Comparison of ENCODE assay signal across 8 mouse cellular contexts in genomic region chr17:5934554-5935324, GRCm38 (mm10). TPM values are rescaled to one million over a fixed set of nuclear protein-coding genes. Genes with fewer than 3 reads are reported as not detected.
DNase-seq lines count a peak whose midpoint lies in the region; ATAC-seq lines count a peak whose summit lies in the region.

No protein-coding gene starts in this region.

- peaks cover 20% of the 10 kb centered on the region for H3K36me3 ChIP-seq in liver, embryonic 12.5 days
- H3K36me3 ChIP-seq in stomach, embryonic 14.5 days (ENCODE audit: control insufficient read depth, insufficient read depth, low read length), result peaks cover 3% of the 10 kb centered on the region

- H3K4me2 ChIP-seq in liver, embryonic 12.5 days, result peak overlapping the region; percentile 79
- H3K4me2 ChIP-seq in stomach, embryonic 14.5 days (replicated peaks; ENCODE audit: low read depth, low read length), result peak overlapping the region; percentile 68

- H3K27me3 ChIP-seq in liver, embryonic 12.5 days (replicated peaks), result peaks cover 29% of the 10 kb centered on the region
- H3K27me3 ChIP-seq in stomach, embryonic 14.5 days (ENCODE audit: control insufficient read depth, insufficient read depth, low read length), result no peaks in the 10 kb centered on the region

- H3K9me3 ChIP-seq in liver, embryonic 12.5 days (replicated peaks), result no peaks in the 10 kb centered on the region
- H3K9me3 ChIP-seq in stomach, embryonic 14.5 days (ENCODE audit: control insufficient read depth, low read depth, low read length), result no peaks in the 10 kb centered on the region

- DNase-seq in ovary, adult 18-20 months (ENCODE audit: low spot score), result peak; percentile 71
- DNase-seq in ovary, postnatal 10 days (ENCODE audit: low spot score), result no peak
- peak; percentile 56 to 65 for DNase-seq in cerebellum, postnatal 36 days
- DNase-seq in gastrocnemius, postnatal 14 days, result peak; percentile 80

- peak; percentile 81 for ATAC-seq in inflammation-experienced regulatory T-cells, adult 6 months
- ATAC-seq in liver, embryonic 12.5 days, result peak; percentile 96
- peak; percentile 80 for ATAC-seq in monocyte, adult 5-6 weeks (replicated peaks; ENCODE audit: insufficient number of reproducible peaks, low FRiP score, low TSS enrichment, poor library complexity, severe bottlenecking)
- peak; percentile 90 for ATAC-seq in stomach, embryonic 14.5 days (ENCODE audit: insufficient number of reproducible peaks, insufficient read depth, low FRiP score, low read depth)

- WGBS in liver, embryonic 12.5 days (ENCODE audit: insufficient replicate concordance), result 1% methylated on average over 30 of the region's 30 CpGs
- WGBS in stomach, embryonic 14.5 days, result under 1% methylated on average over 30 of the region's 30 CpGs

- peak overlapping the region; percentile 52 for H3K4me3 ChIP-seq in liver, embryonic 12.5 days
- H3K4me3 ChIP-seq in stomach, embryonic 14.5 days (ENCODE audit: low read depth, low read length), result peak overlapping the region; percentile 33

- intact Hi-C loops in gastrocnemius, postnatal 14 days (cut with DNase I; ENCODE audit: low total_unique reads), result no loop called here

- peaks cover 14% of the 10 kb centered on the region for H3K4me1 ChIP-seq in liver, embryonic 12.5 days
- H3K4me1 ChIP-seq in stomach, embryonic 14.5 days (ENCODE audit: control insufficient read depth, insufficient read depth, low read length), result peaks cover 12% of the 10 kb centered on the region

- no peak overlapping the region for H3K27ac ChIP-seq in liver, embryonic 12.5 days
- peak overlapping the region; percentile 66; the same call in 1 of the 2 replicates for H3K27ac ChIP-seq in stomach, embryonic 14.5 days (ENCODE audit: low read length)

- H3K9ac ChIP-seq in liver, embryonic 12.5 days, result peak overlapping the region; percentile 69
- peak overlapping the region; percentile 30; the same call in 1 of the 2 replicates for H3K9ac ChIP-seq in stomach, embryonic 14.5 days (replicated peaks; ENCODE audit: low read depth, low read length)

RNA-seq across cellular contexts. Expression of gene Synj2, which starts 6.3 kb away (rescaled TPM):
- 10 to 100 TPM; 28.9 to 44.4 TPM for total RNA-seq in gastrocnemius, postnatal 14 days (2021)
- polyA plus RNA-seq in inflammation-experienced regulatory T-cells, adult 6 months (2017; shearing (Covaris generic)), result 10 to 100 TPM; 11.8 to 16.8 (median 16.3) TPM
- polyA plus RNA-seq in liver, embryonic 12.5 days (2016; fragmentation: Nextera tagmentation; extraction: Ambion mirVana), result 1.6 and 1.8 TPM in 2 replicates
- total RNA-seq in monocyte, adult 5-6 weeks (2017), result 0.29 to 4.9 TPM (median 1.4 TPM) in 3 replicates
- polyA plus RNA-seq in stomach, embryonic 14.5 days (2014; fragmentation: Nextera tagmentation; extraction: Ambion mirVana), result 7.5 and 10.3 TPM in 2 replicates
